Mouse (Mus musculus) kidney, adult 2 months (tissue): ENCODE measurements around the gene Tmem204. TPM values are rescaled to one million over a fixed set of nuclear protein-coding genes. Genes with fewer than 3 reads are reported as not detected.
A peak's percentile ranks its signal among the peaks of the same experiment; 100 is the strongest.

Experiments used
- DNase-seq: peaks from one replicate; pipeline ENCODE4 v3.0.0; 2021
- H3K27ac ChIP-seq: fragments of 200-500 bp; 2 replicates; pipeline ENCODE4 v1.5.1; 2012; ENCODE audit warnings: low read depth, low read length, control low read depth, inconsistent platforms; ENCODE audit not compliant: insufficient read depth
- H3K27me3 ChIP-seq: fragments of 200-500 bp; replicated peaks from 2 replicates; pipeline ENCODE4 v1.6.1; 2012; ENCODE audit warnings: mild to moderate bottlenecking, moderate library complexity, low read length, inconsistent platforms; ENCODE audit not compliant: control insufficient read depth, insufficient read depth
- H3K36me3 ChIP-seq: fragments of 200-500 bp; 2 replicates; pipeline ENCODE4 v1.6.1; 2012; ENCODE audit warnings: mild to moderate bottlenecking, moderate library complexity, low read length, inconsistent platforms; ENCODE audit not compliant: control insufficient read depth, insufficient read depth
- H3K4me1 ChIP-seq: fragments of 200-500 bp; 2 replicates; pipeline ENCODE4 v1.6.1; 2011; ENCODE audit warnings: low read length; ENCODE audit not compliant: control insufficient read depth, insufficient read depth
- H3K4me3 ChIP-seq: fragments of 200-500 bp; 2 replicates; pipeline ENCODE4 v1.5.1; 2011; ENCODE audit warnings: mild to moderate bottlenecking, low read depth, low read length, control low read depth; ENCODE audit not compliant: insufficient read depth
- CTCF ChIP-seq: fragments of 200-500 bp; conservative IDR thresholded peaks from 2 replicates; pipeline ENCODE4 v1.5.1; 2011; ENCODE audit warnings: low read depth, mild to moderate bottlenecking, control low read depth, low read length, moderate library complexity, mixed read lengths; ENCODE audit not compliant: insufficient read depth, insufficient read length
- POLR2A ChIP-seq: fragments of 200-500 bp; IDR thresholded peaks from one replicate; pipeline ENCODE4 v1.6.1; 2011; ENCODE audit warnings: low read depth, low read length, control low read depth
- WGBS: fragments of 180-500 bp; shearing (Covaris S2); methylation state at CpG from one replicate; pipeline ENCODE4 v1.1.7; 2018; 5-methylcytosine and 5-hydroxymethylcytosine counted together
- polyA plus RNA-seq: library from polyadenylated mRNA; depleted of rRNA; stranded (reverse); fragments of >200 nt; gene quantifications from 2 replicates; pipeline ENCODE4 v1.2.3, GENCODE M21; 2012

Gene Tmem204
- polyA plus RNA-seq, 1 experiment: 93.4 TPM

DNA sequence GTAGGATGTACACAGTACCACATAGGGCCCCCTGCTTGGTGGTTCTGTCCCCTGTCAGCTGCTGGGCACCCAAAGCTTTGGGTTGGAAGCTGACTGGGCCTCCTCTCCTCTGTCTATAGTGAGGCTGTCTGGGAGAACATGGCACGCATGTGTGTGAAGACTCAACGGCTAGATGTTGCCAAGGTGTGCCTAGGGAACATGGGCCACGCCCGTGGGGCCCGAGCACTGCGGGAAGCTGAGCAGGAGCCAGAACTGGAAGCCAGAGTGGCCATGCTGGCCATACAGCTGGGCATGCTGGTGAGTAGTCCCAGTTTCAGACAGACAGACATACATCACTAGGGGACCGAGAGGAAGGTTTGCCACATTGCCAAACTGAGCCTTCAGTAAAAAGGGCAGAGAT is 3.3 kb upstream of the Tmem204 start:
- Histone ChIP-seq H3K36me3 (no peaks in the 10 kb centered on the region), H3K4me1 (0 out of 2 replicates have a peak, but pooled peaks cover 3% of the 10 kb centered on the region), H3K27ac (no peak overlapping the region), H3K27me3 (no peaks in the 10 kb centered on the region), H3K4me3 (no peak overlapping the region)
- DNase-seq: no peak
- WGBS: 96% methylated on average over 7 of the region's 7 CpGs
- TF ChIP-seq POLR2A (no peak), CTCF (no peak)

DNA sequence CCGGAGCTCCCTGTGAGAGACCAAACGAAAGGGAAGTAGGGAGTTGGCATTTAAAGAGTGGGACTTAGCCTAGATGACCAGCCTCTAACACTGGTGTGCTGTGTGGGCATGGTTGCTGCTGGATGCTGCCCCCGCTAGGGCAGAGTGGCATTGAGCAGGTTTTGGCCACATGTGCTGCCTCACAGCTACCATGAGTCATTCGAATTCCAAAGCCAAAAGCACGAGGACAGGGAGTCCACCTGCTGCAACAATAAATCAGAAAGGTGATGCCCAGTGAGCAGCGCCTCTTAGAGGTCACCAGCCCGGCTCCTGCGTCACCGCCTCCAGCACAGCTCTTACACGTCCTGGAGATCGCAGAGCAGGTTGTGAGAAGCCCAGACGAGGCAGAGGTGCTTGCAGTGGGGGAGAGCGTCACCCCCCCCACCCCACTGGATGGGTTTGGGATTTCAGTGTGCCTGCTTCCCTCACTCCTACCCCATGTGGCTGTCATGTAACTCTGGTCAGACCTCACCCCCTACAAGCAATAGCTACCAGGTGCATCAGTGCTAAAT is 1.5 kb upstream of the Tmem204 start:
- TF ChIP-seq CTCF: no peak
- no peak for TF ChIP-seq POLR2A
- Histone ChIP-seq H3K36me3 (no peaks in the 10 kb centered on the region), H3K27ac (no peak overlapping the region), H3K27me3 (no peaks in the 10 kb centered on the region), H3K4me3 (no peak overlapping the region), H3K4me1 (0 out of 2 replicates have a peak, but pooled peaks cover 3% of the 10 kb centered on the region)
- DNase-seq: no peak
- WGBS: 68% methylated on average over 13 of the region's 13 CpGs

GRCm38 (mm10) chr17:25082887-25083286 is 504 bp downstream of the Tmem204 start:
- H3K4me3 ChIP-seq: 0 out of 2 replicates have a peak overlapping the region, but pooled peaks have one; percentile 27
- WGBS: 48% methylated on average over 3 of the region's 3 CpGs
- peak overlapping the region; percentile 95 for H3K27ac ChIP-seq
- no peaks in the 10 kb centered on the region for H3K36me3 ChIP-seq
- DNase-seq: no peak
- no peaks in the 10 kb centered on the region for H3K27me3 ChIP-seq
- H3K4me1 ChIP-seq: 0 out of 2 replicates have a peak, but pooled peaks cover 4% of the 10 kb centered on the region
- TF ChIP-seq POLR2A (no peak), CTCF (no peak)

GRCm38 (mm10) chr17:25082081-25082847 is 1.1 kb downstream of the Tmem204 start:
- Histone ChIP-seq H3K36me3 (no peaks in the 10 kb centered on the region), H3K4me3 (peak overlapping the region; percentile 21), H3K4me1 (0 out of 2 replicates have a peak, but pooled peaks cover 8% of the 10 kb centered on the region), H3K27ac (peak overlapping the region; percentile 95), H3K27me3 (no peaks in the 10 kb centered on the region)
- peak; percentile 81 for DNase-seq
- WGBS: 49% methylated on average over 14 of the region's 14 CpGs
- TF ChIP-seq POLR2A: no peak
- TF ChIP-seq CTCF: peak; percentile 33; the same call in 1 of the 2 replicates

- peak; percentile 92 for DNase-seq
- Histone ChIP-seq H3K4me3 (peak overlapping the region; percentile 79), H3K27ac (peak overlapping the region; percentile 95), H3K27me3 (no peaks in the 10 kb centered on the region), H3K4me1 (0 out of 2 replicates have a peak, but pooled peaks cover 8% of the 10 kb centered on the region), H3K36me3 (no peaks in the 10 kb centered on the region)
- WGBS: 65% methylated on average over 11 of the region's 11 CpGs
- TF ChIP-seq POLR2A (peak; percentile 55), CTCF (no peak)
These were observed 2.4 kb downstream of the Tmem204 start for GRCm38 (mm10) chr17:25080960-25081381.

DNA sequence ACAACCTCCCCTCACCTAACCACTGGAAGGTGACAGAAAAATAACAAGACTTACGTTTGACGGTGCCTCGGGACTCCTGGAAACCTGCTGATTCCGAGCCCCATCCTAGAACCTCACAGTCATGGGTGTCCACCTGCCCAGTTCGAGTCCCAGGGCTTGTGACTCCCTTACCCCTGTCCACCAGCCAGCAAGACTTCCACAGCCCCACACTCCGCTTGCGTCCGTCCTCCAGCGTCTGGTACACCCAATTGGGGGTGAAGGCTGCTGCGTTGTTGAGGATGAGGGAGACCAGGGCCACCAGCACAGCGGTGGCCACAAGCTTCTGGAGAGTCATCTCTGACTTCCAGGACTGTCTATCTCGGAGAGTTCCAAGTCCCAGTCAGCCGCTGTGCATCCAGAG is 3.2 kb downstream of the Tmem204 start:
- Histone ChIP-seq H3K27me3 (no peaks in the 10 kb centered on the region), H3K36me3 (no peaks in the 10 kb centered on the region), H3K4me3 (peak overlapping the region; percentile 79), H3K27ac (peak overlapping the region; percentile 91), H3K4me1 (0 out of 2 replicates have a peak, but pooled peaks cover 8% of the 10 kb centered on the region)
- no peak for TF ChIP-seq CTCF
- TF ChIP-seq POLR2A: no peak
- 69% methylated on average over 13 of the region's 13 CpGs for WGBS
- no peak for DNase-seq

GRCm38 (mm10) chr17:25077771-25078372 is 5.5 kb downstream of the Tmem204 start:
- Histone ChIP-seq H3K27me3 (no peaks in the 10 kb centered on the region), H3K27ac (peak overlapping the region; percentile 24), H3K4me1 (0 out of 2 replicates have a peak, but pooled peaks cover 5% of the 10 kb centered on the region), H3K36me3 (no peaks in the 10 kb centered on the region), H3K4me3 (peak overlapping the region; percentile 54)
- TF ChIP-seq CTCF: no peak
- no peak for TF ChIP-seq POLR2A
- WGBS: 27% methylated on average over 13 of the region's 13 CpGs
- peak; percentile 89 for DNase-seq
